Mouse (Mus musculus) neural tube, embryonic 14.5 days (tissue): ENCODE results near the gene Olfr1042. TPM values are rescaled to one million over a fixed set of nuclear protein-coding genes. Genes with fewer than 3 reads are reported as not detected.

ENCODE experiments used
- ATAC-seq: fragments of 200-750 bp; cut with Nextera tagmentation; 2 replicates; pipeline ENCODE4 v1.8.0; 2017; ENCODE audit warnings: low read depth, mild to moderate bottlenecking, moderate TSS enrichment, moderate library complexity
- H3K27ac ChIP-seq: fragments of 300-500 bp; sonication (generic); 2 replicates; pipeline ENCODE4 v1.5.1; 2014; ENCODE audit warnings: low read depth, mild to moderate bottlenecking, control low read depth, low read length, moderate library complexity, mixed read lengths
- H3K27me3 ChIP-seq: fragments of 300-500 bp; sonication (generic); 2 replicates; pipeline ENCODE4 v1.6.1; 2014; ENCODE audit warnings: low read length; ENCODE audit not compliant: control insufficient read depth, insufficient read depth
- H3K36me3 ChIP-seq: fragments of 300-500 bp; sonication (generic); 2 replicates; pipeline ENCODE4 v1.6.1; 2014; ENCODE audit warnings: low read length, mixed read lengths; ENCODE audit not compliant: control insufficient read depth, insufficient read depth
- H3K4me1 ChIP-seq: fragments of 300-500 bp; sonication (generic); 2 replicates; pipeline ENCODE4 v1.6.1; 2014; ENCODE audit warnings: low read length; ENCODE audit not compliant: control insufficient read depth, insufficient read depth
- H3K4me2 ChIP-seq: fragments of 300-500 bp; sonication (generic); 2 replicates; pipeline ENCODE4 v1.6.1; 2014; ENCODE audit warnings: mild to moderate bottlenecking, low read depth, low read length, control low read depth
- H3K4me3 ChIP-seq: fragments of 300-500 bp; sonication (generic); 2 replicates; pipeline ENCODE4 v1.5.1; 2014; ENCODE audit warnings: low read depth, low read length, control low read depth, mixed read lengths
- H3K9ac ChIP-seq: fragments of 300-500 bp; sonication (generic); replicated peaks from 2 replicates; pipeline ENCODE4 v1.6.1; 2014; ENCODE audit warnings: low read depth, mild to moderate bottlenecking, control low read depth, low read length, mixed read lengths
- H3K9me3 ChIP-seq: fragments of 300-500 bp; sonication (generic); 2 replicates; pipeline ENCODE4 v1.6.1; 2016; ENCODE audit warnings: low read length; ENCODE audit not compliant: control insufficient read depth
- WGBS: fragments of 180-500 bp; shearing (Covaris S2); extraction: QIAGEN DNeasy Blood & Tissue Kit; methylation state at CpG from one replicate; pipeline ENCODE4 v1.1.7; 2014; 5-methylcytosine and 5-hydroxymethylcytosine counted together
- polyA plus RNA-seq: library from polyadenylated mRNA; unstranded; fragments of >200 nt; fragmentation: Nextera tagmentation; extraction: Ambion mirVana; gene quantifications from 2 replicates; pipeline ENCODE4 v1.2.1, GENCODE M21; 2014

Olfr1042 gene
- polyA plus RNA-seq, 1 experiment from 2014 or later = not detected

DNA sequence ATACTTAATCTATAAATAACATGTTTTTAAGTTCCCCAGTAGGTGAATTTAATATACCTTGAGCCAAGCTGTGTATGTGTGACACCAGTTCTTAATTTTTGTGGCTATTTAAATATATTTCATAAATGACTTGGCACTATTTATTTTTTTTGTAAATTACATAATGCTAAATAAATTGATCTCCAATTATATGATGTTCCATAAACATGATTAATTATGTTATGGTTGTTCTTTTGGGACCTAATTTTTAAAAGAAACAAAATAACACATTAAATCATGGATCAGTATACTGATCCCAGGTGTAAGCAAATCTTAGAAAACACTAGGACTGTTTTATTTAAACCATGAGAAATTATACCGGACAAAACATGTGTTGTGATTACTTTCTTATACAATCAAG lies 25.8 kb downstream of the Olfr1042 start, which contains the start of gene Olfr1039:
Gene Olfr1039 (minus strand): TSS at position 101 of the 400 bp plus-strand sequence.
- no peak for ATAC-seq
- no peak within 1 kb of the TSS for H3K9ac ChIP-seq
- H3K36me3 ChIP-seq = no peaks in the 10 kb centered on the region
- WGBS = 96% methylated on average over 1 of the region's 1 CpGs
- H3K4me3 ChIP-seq = no peak within 1 kb of the TSS
- H3K9me3 ChIP-seq = no peaks in the 10 kb centered on the region
- no peak within 1 kb of the TSS for H3K4me2 ChIP-seq
- H3K4me1 ChIP-seq = no peaks in the 10 kb centered on the region
- H3K27ac ChIP-seq = no peak within 1 kb of the TSS
- H3K27me3 ChIP-seq = no peaks in the 10 kb centered on the region

Other genes starting within 250 kb of the Olfr1042 start
- gene Olfr1025-ps1, start 246.6 kb downstream of the Olfr1042 start, polyA plus RNA-seq = not detected in 2 replicates
- not detected in 2 replicates for gene Olfr1026, start 240.3 kb downstream of the Olfr1042 start, polyA plus RNA-seq
- gene Olfr1028, start 211.4 kb downstream of the Olfr1042 start, polyA plus RNA-seq = not detected in 2 replicates
- not detected in 2 replicates for gene Olfr1029, start 187.9 kb downstream of the Olfr1042 start, polyA plus RNA-seq
- gene Olfr1030, start 182.6 kb downstream of the Olfr1042 start, polyA plus RNA-seq = not detected in 2 replicates
- gene Olfr1031, start 171.5 kb downstream of the Olfr1042 start, polyA plus RNA-seq = not detected in 2 replicates
- gene Olfr1032, start 156.3 kb downstream of the Olfr1042 start, polyA plus RNA-seq = not detected in 2 replicates
- not detected in 2 replicates for gene Olfr1033, start 141.2 kb downstream of the Olfr1042 start, polyA plus RNA-seq
- not detected in 2 replicates for gene Olfr1034, start 116.0 kb downstream of the Olfr1042 start, polyA plus RNA-seq
- not detected in 2 replicates for gene Olfr1036, start 87.8 kb downstream of the Olfr1042 start, polyA plus RNA-seq
- gene Olfr1037, start 74.5 kb downstream of the Olfr1042 start, polyA plus RNA-seq = not detected in 2 replicates
- not detected in 2 replicates for gene Olfr1039, start 25.9 kb downstream of the Olfr1042 start, polyA plus RNA-seq
- not detected in 2 replicates for gene Olfr1040, start 15.1 kb downstream of the Olfr1042 start, polyA plus RNA-seq
- gene Olfr1043, start 5.7 kb upstream of the Olfr1042 start, polyA plus RNA-seq = not detected in 2 replicates
- gene Olfr1044, start 16.0 kb upstream of the Olfr1042 start, polyA plus RNA-seq = not detected in 2 replicates
- gene Olfr52, start 23.8 kb upstream of the Olfr1042 start, polyA plus RNA-seq = not detected in 2 replicates
- not detected in 2 replicates for gene Olfr1045, start 41.2 kb upstream of the Olfr1042 start, polyA plus RNA-seq
- gene Olfr1046, start 57.5 kb upstream of the Olfr1042 start, polyA plus RNA-seq = not detected in 2 replicates
- not detected in 2 replicates for gene Olfr1047, start 69.6 kb upstream of the Olfr1042 start, polyA plus RNA-seq
- not detected in 2 replicates for gene Olfr1048, start 78.5 kb upstream of the Olfr1042 start, polyA plus RNA-seq
- not detected in 2 replicates for gene Olfr1049, start 96.5 kb upstream of the Olfr1042 start, polyA plus RNA-seq
- not detected in 2 replicates for gene Olfr1051, start 117.2 kb upstream of the Olfr1042 start, polyA plus RNA-seq
- not detected in 2 replicates for gene Olfr1052, start 130.6 kb upstream of the Olfr1042 start, polyA plus RNA-seq
- not detected in 2 replicates for gene Olfr1053, start 153.4 kb upstream of the Olfr1042 start, polyA plus RNA-seq
- not detected in 2 replicates for gene Olfr1054, start 173.6 kb upstream of the Olfr1042 start, polyA plus RNA-seq
- not detected in 2 replicates for gene Olfr1055, start 188.4 kb upstream of the Olfr1042 start, polyA plus RNA-seq
- not detected in 2 replicates for gene Olfr1056, start 200.6 kb upstream of the Olfr1042 start, polyA plus RNA-seq
- gene Olfr1057, start 216.6 kb upstream of the Olfr1042 start, polyA plus RNA-seq = not detected in 2 replicates
- gene Olfr1058, start 226.7 kb upstream of the Olfr1042 start, polyA plus RNA-seq = not detected in 2 replicates